Mouse (Mus musculus) gastrocnemius, postnatal 25 days (tissue): ENCODE data around the gene Ctdnep1. TPM values are rescaled to one million over a fixed set of nuclear protein-coding genes. Genes with fewer than 3 reads are reported as not detected.
"Not testable (repeated sequence)": the region's sequence is repeated elsewhere in the genome, so short reads cannot be mapped to it uniquely, and the experiment has no call there.

Experiments used
- DNase-seq: peaks from one replicate; pipeline ENCODE4 v3.0.0; 2022
- total RNA-seq, 2 experiments: library from RNA; stranded (reverse); gene quantifications; 1 replicate in 1 of 2; 2 replicates in 1 of 2; pipeline ENCODE4 v1.2.3; 2021

Ctdnep1 gene
- total RNA-seq, 2 experiments from 2014 or later, result 195 to 205 TPM

- no peak for DNase-seq
Observed at GRCm38 (mm10) chr11:69950807-69951459, 30.0 kb upstream of the Ctdnep1 start.

- no peak for DNase-seq
Observed at GRCm38 (mm10) chr11:69952274-69952673, 28.7 kb upstream of the Ctdnep1 start.

GRCm38 (mm10) chr11:69953267-69953915 lies 27.6 kb upstream of the Ctdnep1 start:
- no peak for DNase-seq

GRCm38 (mm10) chr11:69955618-69956017 lies 25.3 kb upstream of the Ctdnep1 start:
- DNase-seq, result not testable (repeated sequence)

- no peak for DNase-seq
Observed at GRCm38 (mm10) chr11:69956218-69956617, 24.7 kb upstream of the Ctdnep1 start.

GRCm38 (mm10) chr11:69960616-69961015 lies 20.3 kb upstream of the Ctdnep1 start:
- DNase-seq, result no peak

GRCm38 (mm10) chr11:69961841-69962240 lies 19.1 kb upstream of the Ctdnep1 start:
- no peak for DNase-seq

- DNase-seq, result no peak
Observed at GRCm38 (mm10) chr11:69964650-69965270, 16.2 kb upstream of the Ctdnep1 start, which contains the start of gene Cldn7. Gene Cldn7, plus strand, starts transcription at chr11:69964779.

GRCm38 (mm10) chr11:69965271-69966005 lies 15.5 kb upstream of the Ctdnep1 start:
- DNase-seq, result no peak

- no peak for DNase-seq
Observed at GRCm38 (mm10) chr11:69966006-69966859, 14.7 kb upstream of the Ctdnep1 start.

- no peak for DNase-seq
Observed at GRCm38 (mm10) chr11:69966860-69967517, 14.0 kb upstream of the Ctdnep1 start.

GRCm38 (mm10) chr11:69968793-69969192 lies 12.2 kb upstream of the Ctdnep1 start:
- DNase-seq, result no peak

GRCm38 (mm10) chr11:69970222-69970621 lies 10.7 kb upstream of the Ctdnep1 start:
- no peak for DNase-seq

GRCm38 (mm10) chr11:69970775-69971174 lies 10.2 kb upstream of the Ctdnep1 start:
- no peak for DNase-seq

- DNase-seq, result no peak
Observed at GRCm38 (mm10) chr11:69974907-69975306, 6.0 kb upstream of the Ctdnep1 start.

GRCm38 (mm10) chr11:69976271-69976670 lies 4.7 kb upstream of the Ctdnep1 start:
- DNase-seq, result no peak

GRCm38 (mm10) chr11:69979827-69980195 lies 1.1 kb upstream of the Ctdnep1 start:
- no peak for DNase-seq

- peak; percentile 97 for DNase-seq
Observed at GRCm38 (mm10) chr11:69980196-69981140, 488 bp upstream of the Ctdnep1 start.

- DNase-seq, result no peak
Observed at GRCm38 (mm10) chr11:69982225-69982624, 1.3 kb downstream of the Ctdnep1 start, which contains the start of gene Elp5. Gene Elp5, minus strand, starts transcription at chr11:69982517.

GRCm38 (mm10) chr11:69982877-69983276 lies 1.9 kb downstream of the Ctdnep1 start:
- DNase-seq, result peak; percentile 74
